Mouse (Mus musculus) liver, embryonic 12.5 days (tissue): Measurements from ENCODE around the gene Wnt10a. TPM values are rescaled to one million over a fixed set of nuclear protein-coding genes. Genes with fewer than 3 reads are reported as not detected.

Experiments
- ATAC-seq: fragments of 200-750 bp; cut with Nextera tagmentation; 2 replicates; pipeline ENCODE4 v1.8.0; 2017; ENCODE audit warnings: moderate number of reproducible peaks, mild to moderate bottlenecking, moderate library complexity
- H3K27ac ChIP-seq: fragments of 300-500 bp; sonication (generic); 2 replicates; pipeline ENCODE4 v1.5.1; 2016; ENCODE audit warnings: mild to moderate bottlenecking
- H3K27me3 ChIP-seq: fragments of 300-500 bp; sonication (generic); replicated peaks from 2 replicates; pipeline ENCODE4 v1.6.1; 2016; ENCODE audit warnings: mild to moderate bottlenecking, moderate library complexity
- H3K36me3 ChIP-seq: fragments of 300-500 bp; sonication (generic); 2 replicates; pipeline ENCODE4 v1.6.1; 2016; ENCODE audit warnings: mild to moderate bottlenecking, moderate library complexity
- H3K4me1 ChIP-seq: fragments of 300-500 bp; sonication (generic); 2 replicates; pipeline ENCODE4 v1.6.1; 2016
- H3K4me2 ChIP-seq: fragments of 300-500 bp; sonication (generic); 2 replicates; pipeline ENCODE4 v1.6.1; 2016; ENCODE audit warnings: mild to moderate bottlenecking, moderate library complexity
- H3K4me3 ChIP-seq: fragments of 300-500 bp; sonication (generic); 2 replicates; pipeline ENCODE4 v1.5.1; 2016; ENCODE audit warnings: mild to moderate bottlenecking, moderate library complexity
- H3K9ac ChIP-seq: fragments of 300-500 bp; sonication (generic); 2 replicates; pipeline ENCODE4 v1.6.1; 2016; ENCODE audit warnings: mild to moderate bottlenecking, moderate library complexity
- H3K9me3 ChIP-seq: fragments of 300-500 bp; sonication (generic); replicated peaks from 2 replicates; pipeline ENCODE4 v1.6.1; 2016; ENCODE audit warnings: mild to moderate bottlenecking, moderate library complexity
- WGBS: fragments of 180-500 bp; shearing (Covaris S2); methylation state at CpG from one replicate; pipeline ENCODE4 v1.1.7; 2016; ENCODE audit not compliant: insufficient replicate concordance; 5-methylcytosine and 5-hydroxymethylcytosine counted together
- polyA plus RNA-seq: library from polyadenylated mRNA; unstranded; fragments of >200 nt; fragmentation: Nextera tagmentation; extraction: Ambion mirVana; gene quantifications from 2 replicates; pipeline ENCODE4 v1.2.1, GENCODE M21; 2016

The Wnt10a gene
- polyA plus RNA-seq, 1 experiment from 2014 or later: not detected

- H3K4me3 ChIP-seq: peak overlapping the region; percentile 37; the same call in 1 of the 2 replicates
Measured at GRCm38 (mm10) chr1:74770727-74771466, 20.4 kb upstream of the Wnt10a start.

DNA sequence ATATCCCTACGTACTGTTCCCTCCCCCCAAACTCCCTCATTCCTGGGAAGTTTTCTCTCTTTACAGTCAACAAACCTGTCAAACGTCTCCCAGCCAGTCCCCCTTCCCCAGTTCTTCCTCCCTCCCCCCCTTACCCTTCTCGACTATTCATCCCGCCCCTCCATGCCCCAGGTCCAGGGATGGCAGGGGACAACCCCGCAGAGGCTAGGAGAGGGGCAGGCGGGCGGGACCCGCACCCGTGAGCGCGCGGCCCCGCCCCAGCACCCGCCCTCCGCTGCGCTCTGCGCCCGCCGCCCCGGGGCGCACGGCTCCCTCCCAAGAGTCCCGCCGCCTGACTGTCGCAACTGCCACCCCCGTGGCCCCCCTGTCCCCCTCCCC is 19.9 kb upstream of the Wnt10a start:
- no peak overlapping the region for H3K27ac ChIP-seq

More at GRCm38 (mm10) chr1:74770727-74771466, 20.4 kb upstream of the Wnt10a start:
- Histone ChIP-seq H3K9me3 (no peaks in the 10 kb centered on the region), H3K36me3 (no peaks in the 10 kb centered on the region), H3K27ac (no peak overlapping the region), H3K4me2 (peak overlapping the region; percentile 63), H3K9ac (no peak overlapping the region), H3K27me3 (peaks cover 97% of the 10 kb centered on the region), H3K4me1 (peaks cover 10% of the 10 kb centered on the region)
- WGBS: 2% methylated on average over 35 of the region's 35 CpGs
- no peak for ATAC-seq

DNA sequence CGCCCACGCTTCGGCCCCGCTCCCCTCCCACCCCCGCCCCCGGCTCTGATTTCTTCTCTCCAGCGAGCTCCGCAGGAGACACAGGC is 19.6 kb upstream of the Wnt10a start, which contains the start of gene Wnt6:
Wnt6 (plus strand) TSS at position 48 of the 86 bp plus-strand sequence.
- ATAC-seq: no peak
- no CpG with 5 or more reads among the region's 8 CpGs for WGBS
- Histone ChIP-seq H3K27ac (no peak within 1 kb of the TSS), H3K9me3 (no peaks in the 10 kb centered on the region), H3K27me3 (peaks cover 100% of the 10 kb centered on the region), H3K4me2 (peak within 1 kb of the TSS; percentile 63), H3K4me1 (peaks cover 10% of the 10 kb centered on the region), H3K9ac (no peak within 1 kb of the TSS), H3K36me3 (no peaks in the 10 kb centered on the region), H3K4me3 (peak within 1 kb of the TSS; percentile 37)

More for the DNA sequence above, 19.9 kb upstream of the Wnt10a start:
- peaks cover 10% of the 10 kb centered on the region for H3K4me1 ChIP-seq
- H3K4me2 ChIP-seq: peak overlapping the region; percentile 63
- no peaks in the 10 kb centered on the region for H3K9me3 ChIP-seq
- H3K4me3 ChIP-seq: peak overlapping the region; percentile 37
- ATAC-seq: no peak
- H3K36me3 ChIP-seq: no peaks in the 10 kb centered on the region
- peaks cover 100% of the 10 kb centered on the region for H3K27me3 ChIP-seq
- WGBS: 2% methylated on average over 17 of the region's 26 CpGs
- no peak overlapping the region for H3K9ac ChIP-seq

- 3% methylated on average over 38 of the region's 51 CpGs for WGBS
- Histone ChIP-seq H3K4me1 (peaks cover 10% of the 10 kb centered on the region), H3K9ac (no peak overlapping the region), H3K4me3 (peak overlapping the region; percentile 37), H3K27ac (no peak overlapping the region), H3K4me2 (peak overlapping the region; percentile 63), H3K36me3 (no peaks in the 10 kb centered on the region), H3K9me3 (no peaks in the 10 kb centered on the region), H3K27me3 (peaks cover 100% of the 10 kb centered on the region)
- no peak for ATAC-seq
Measured at GRCm38 (mm10) chr1:74771931-74772620, 19.2 kb upstream of the Wnt10a start.

DNA sequence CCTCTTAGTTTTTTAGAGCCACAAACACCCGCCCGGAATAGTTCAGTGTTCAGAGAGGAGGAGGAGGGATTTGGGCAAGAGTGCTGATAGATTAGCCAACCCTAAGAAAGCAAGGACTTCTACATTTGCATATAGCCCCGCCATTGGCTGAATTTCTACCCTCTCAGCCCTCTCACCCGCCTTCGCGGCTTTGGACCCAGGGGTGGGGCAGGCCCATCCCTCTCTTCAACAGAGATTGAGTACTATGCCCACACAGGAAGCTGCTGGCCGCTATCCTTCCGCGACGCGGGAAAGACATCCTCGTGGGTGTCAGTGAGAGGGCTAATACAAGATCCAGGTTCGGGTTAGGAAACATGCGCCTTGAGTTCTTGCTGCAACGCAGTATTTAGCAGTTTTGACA is 18.2 kb upstream of the Wnt10a start:
- Histone ChIP-seq H3K9me3 (no peaks in the 10 kb centered on the region), H3K27ac (no peak overlapping the region), H3K4me3 (no peak overlapping the region), H3K4me1 (peaks cover 10% of the 10 kb centered on the region), H3K27me3 (peaks cover 100% of the 10 kb centered on the region), H3K4me2 (0 out of 2 replicates have a peak overlapping the region, but pooled peaks have one; percentile 21), H3K36me3 (no peaks in the 10 kb centered on the region), H3K9ac (no peak overlapping the region)
- peak; percentile 63 for ATAC-seq
- WGBS: under 1% methylated on average over 15 of the region's 15 CpGs

- ATAC-seq: no peak
- Histone ChIP-seq H3K4me1 (peaks cover 10% of the 10 kb centered on the region), H3K9ac (no peak overlapping the region), H3K36me3 (no peaks in the 10 kb centered on the region), H3K4me3 (no peak overlapping the region), H3K4me2 (no peak overlapping the region), H3K9me3 (no peaks in the 10 kb centered on the region), H3K27ac (no peak overlapping the region), H3K27me3 (peaks cover 100% of the 10 kb centered on the region)
- WGBS: 24% methylated on average over 7 of the region's 7 CpGs
Measured at GRCm38 (mm10) chr1:74774062-74774461, 17.3 kb upstream of the Wnt10a start.

DNA sequence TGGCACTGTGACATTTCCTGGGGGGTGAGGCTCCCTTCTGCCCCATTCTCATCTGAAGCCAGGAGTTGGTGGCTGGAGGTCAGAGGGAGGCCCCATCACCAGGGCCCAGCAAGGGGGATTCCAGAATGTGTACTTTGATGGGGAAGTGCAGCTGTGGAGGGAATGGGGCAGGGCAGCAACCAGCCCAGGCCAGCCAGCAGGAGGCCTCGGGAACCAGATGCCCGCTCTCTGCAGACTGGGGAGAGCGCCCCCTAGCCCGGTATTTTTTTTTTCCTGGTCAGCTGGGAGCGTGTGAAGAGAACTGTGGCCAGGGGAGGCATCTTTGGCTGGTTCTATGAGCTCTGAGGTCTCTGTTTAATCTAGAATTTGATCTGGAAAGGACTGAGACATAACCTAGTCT is 15.5 kb upstream of the Wnt10a start:
- Histone ChIP-seq H3K9ac (no peak overlapping the region), H3K9me3 (no peaks in the 10 kb centered on the region), H3K27me3 (peaks cover 96% of the 10 kb centered on the region), H3K4me3 (no peak overlapping the region), H3K36me3 (no peaks in the 10 kb centered on the region), H3K27ac (no peak overlapping the region), H3K4me2 (no peak overlapping the region), H3K4me1 (peaks cover 10% of the 10 kb centered on the region)
- 7% methylated on average over 5 of the region's 5 CpGs for WGBS
- ATAC-seq: no peak

- no peak overlapping the region for H3K9ac ChIP-seq
Measured at GRCm38 (mm10) chr1:74778934-74779486, 12.3 kb upstream of the Wnt10a start.

GRCm38 (mm10) chr1:74782045-74782444 is 9.3 kb upstream of the Wnt10a start:
- Histone ChIP-seq H3K4me3 (no peak overlapping the region), H3K4me2 (no peak overlapping the region), H3K27ac (no peak overlapping the region), H3K36me3 (no peaks in the 10 kb centered on the region), H3K27me3 (peaks cover 94% of the 10 kb centered on the region), H3K9ac (no peak overlapping the region), H3K4me1 (peaks cover 8% of the 10 kb centered on the region; the same call in 1 of the 2 replicates), H3K9me3 (no peaks in the 10 kb centered on the region)
- WGBS: 10% methylated on average over 14 of the region's 14 CpGs
- ATAC-seq: no peak

More at GRCm38 (mm10) chr1:74778934-74779486, 12.3 kb upstream of the Wnt10a start:
- Histone ChIP-seq H3K27ac (no peak overlapping the region), H3K4me1 (peaks cover 3% of the 10 kb centered on the region; the same call in 1 of the 2 replicates), H3K9me3 (no peaks in the 10 kb centered on the region), H3K27me3 (peaks cover 96% of the 10 kb centered on the region), H3K4me2 (no peak overlapping the region), H3K4me3 (no peak overlapping the region), H3K36me3 (no peaks in the 10 kb centered on the region)
- WGBS: 15% methylated on average over 3 of the region's 3 CpGs
- ATAC-seq: no peak

- Histone ChIP-seq H3K27ac (no peak overlapping the region), H3K4me1 (peaks cover 8% of the 10 kb centered on the region; the same call in 1 of the 2 replicates), H3K27me3 (peaks cover 94% of the 10 kb centered on the region), H3K9me3 (no peaks in the 10 kb centered on the region), H3K9ac (no peak overlapping the region), H3K36me3 (no peaks in the 10 kb centered on the region), H3K4me2 (peak overlapping the region; percentile 67; the same call in 1 of the 2 replicates), H3K4me3 (peak overlapping the region; percentile 43)
- WGBS: 5% methylated on average over 13 of the region's 13 CpGs
- ATAC-seq: no peak
Measured at GRCm38 (mm10) chr1:74783554-74783953, 7.8 kb upstream of the Wnt10a start.

DNA sequence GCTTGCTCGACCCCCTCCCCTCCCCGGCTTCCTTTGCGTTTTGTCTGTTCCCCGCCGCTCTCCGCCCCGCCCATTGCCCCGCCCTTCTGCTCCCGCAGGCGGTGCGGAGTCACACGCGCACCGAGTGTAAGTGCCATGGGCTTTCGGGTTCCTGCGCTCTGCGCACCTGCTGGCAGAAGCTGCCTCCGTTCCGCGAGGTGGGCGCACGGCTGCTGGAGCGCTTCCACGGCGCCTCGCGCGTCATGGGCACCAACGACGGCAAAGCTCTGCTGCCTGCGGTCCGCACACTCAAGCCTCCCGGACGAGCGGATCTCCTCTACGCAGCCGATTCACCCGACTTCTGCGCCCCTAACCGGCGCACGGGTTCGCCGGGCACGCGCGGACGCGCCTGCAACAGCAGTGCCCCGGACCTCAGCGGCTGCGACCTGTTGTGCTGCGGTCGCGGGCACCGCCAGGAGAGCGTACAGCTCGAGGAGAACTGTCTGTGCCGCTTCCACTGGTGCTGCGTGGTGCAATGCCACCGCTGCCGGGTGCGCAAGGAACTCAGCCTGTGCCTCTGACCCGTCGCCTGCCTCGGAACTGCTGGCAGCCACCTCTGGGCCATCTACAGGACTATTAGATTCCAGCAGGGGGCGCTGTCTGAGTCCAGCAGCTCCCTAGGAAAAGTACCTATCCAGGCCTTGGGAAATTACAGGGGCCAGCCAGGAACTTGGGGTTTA is 7.1 kb upstream of the Wnt10a start:
- H3K36me3 ChIP-seq: no peaks in the 10 kb centered on the region
- peaks cover 8% of the 10 kb centered on the region; the same call in 1 of the 2 replicates for H3K4me1 ChIP-seq
- no peaks in the 10 kb centered on the region for H3K9me3 ChIP-seq
- no peak overlapping the region for H3K27ac ChIP-seq
- peak overlapping the region; percentile 43 for H3K4me3 ChIP-seq
- ATAC-seq: no peak
- WGBS: 1% methylated on average over 67 of the region's 67 CpGs
- H3K4me2 ChIP-seq: peak overlapping the region; percentile 67
- no peak overlapping the region for H3K9ac ChIP-seq
- peaks cover 94% of the 10 kb centered on the region for H3K27me3 ChIP-seq

- ATAC-seq: no peak
- no peak overlapping the region for H3K9ac ChIP-seq
- no peaks in the 10 kb centered on the region for H3K9me3 ChIP-seq
- peaks cover 98% of the 10 kb centered on the region for H3K27me3 ChIP-seq
- H3K4me3 ChIP-seq: no peak overlapping the region
- no peak overlapping the region for H3K4me2 ChIP-seq
- WGBS: 6% methylated on average over 7 of the region's 7 CpGs
- no peaks in the 10 kb centered on the region for H3K36me3 ChIP-seq
- no peak overlapping the region for H3K27ac ChIP-seq
- H3K4me1 ChIP-seq: peaks cover 14% of the 10 kb centered on the region; the same call in 1 of the 2 replicates
Measured at GRCm38 (mm10) chr1:74787846-74788245, 3.5 kb upstream of the Wnt10a start.
